Mouse (Mus musculus) intestine, embryonic 14.5 days (tissue): ENCODE measurements around the gene Lcn2. TPM values are rescaled to one million over a fixed set of nuclear protein-coding genes. Genes with fewer than 3 reads are reported as not detected.

Source experiments
- ATAC-seq: fragments of 200-750 bp; cut with Nextera tagmentation; replicated peaks from 2 replicates; pipeline ENCODE4 v1.8.0; 2017; ENCODE audit warnings: low read depth, moderate number of reproducible peaks, moderate TSS enrichment, moderate library complexity; ENCODE audit not compliant: low FRiP score, low TSS enrichment
- DNase-seq: peaks from one replicate; pipeline ENCODE4 v3.0.0-alpha.2; 2018; ENCODE audit warnings: low spot score
- H3K27ac ChIP-seq: fragments of 300-500 bp; sonication (generic); 2 replicates; pipeline ENCODE4 v1.5.1; 2014; ENCODE audit warnings: low read depth, mild to moderate bottlenecking, control low read depth
- H3K27me3 ChIP-seq: fragments of 300-500 bp; sonication (generic); replicated peaks from 2 replicates; pipeline ENCODE4 v1.6.1; 2014; ENCODE audit warnings: low read length, control low read depth; ENCODE audit not compliant: control insufficient read depth, insufficient read depth
- H3K36me3 ChIP-seq: fragments of 300-500 bp; sonication (generic); 2 replicates; pipeline ENCODE4 v1.6.1; 2014; ENCODE audit warnings: low read length, control low read depth; ENCODE audit not compliant: control insufficient read depth, insufficient read depth
- H3K4me1 ChIP-seq: fragments of 300-500 bp; sonication (generic); replicated peaks from 2 replicates; pipeline ENCODE4 v1.6.1; 2014; ENCODE audit warnings: low read length, control low read depth, mixed read lengths; ENCODE audit not compliant: control insufficient read depth, insufficient read depth
- H3K4me2 ChIP-seq: fragments of 300-500 bp; sonication (generic); 2 replicates; pipeline ENCODE4 v1.6.1; 2014; ENCODE audit warnings: low read length
- H3K4me3 ChIP-seq: fragments of 300-500 bp; sonication (generic); 2 replicates; pipeline ENCODE4 v1.5.1; 2014; ENCODE audit warnings: low read depth, low read length, control low read depth, mixed read lengths
- H3K9ac ChIP-seq: fragments of 300-500 bp; sonication (generic); 2 replicates; pipeline ENCODE4 v1.6.1; 2014; ENCODE audit warnings: mild to moderate bottlenecking, low read length
- H3K9me3 ChIP-seq: fragments of 300-500 bp; sonication (generic); 2 replicates; pipeline ENCODE4 v1.6.1; 2016; ENCODE audit warnings: low read length, control low read depth; ENCODE audit not compliant: control insufficient read depth
- WGBS: fragments of 180-500 bp; shearing (Covaris S2); extraction: QIAGEN DNeasy Blood & Tissue Kit; methylation state at CpG from one replicate; pipeline ENCODE4 v1.1.7; 2014; 5-methylcytosine and 5-hydroxymethylcytosine counted together
- polyA plus RNA-seq: library from polyadenylated mRNA; unstranded; fragments of >200 nt; fragmentation: Nextera tagmentation; extraction: Ambion mirVana; gene quantifications from 2 replicates; pipeline ENCODE4 v1.2.1, GENCODE M21; 2014

The Lcn2 gene
- polyA plus RNA-seq, 1 experiment from 2014 or later, result 0.93 TPM

DNA sequence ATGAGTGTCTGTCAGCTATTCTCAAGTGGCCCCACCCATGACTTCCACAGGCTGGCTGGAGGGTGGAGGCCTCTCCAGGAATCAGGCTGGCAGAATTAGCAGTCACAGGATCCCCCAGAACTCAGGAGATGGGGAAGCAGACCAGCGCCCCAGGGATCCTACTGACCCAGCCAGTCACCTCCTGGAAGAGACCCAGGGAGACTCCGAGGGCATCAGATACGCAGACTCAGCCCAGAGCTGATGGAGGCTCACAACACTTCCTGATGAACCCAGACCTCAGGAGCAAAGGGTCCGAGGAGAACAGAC is 46.5 kb downstream of the Lcn2 start:
- Histone ChIP-seq H3K4me1 (no peaks in the 10 kb centered on the region), H3K36me3 (peaks cover 20% of the 10 kb centered on the region), H3K4me3 (no peak overlapping the region), H3K4me2 (no peak overlapping the region), H3K27me3 (no peaks in the 10 kb centered on the region), H3K27ac (no peak overlapping the region), H3K9ac (no peak overlapping the region), H3K9me3 (no peaks in the 10 kb centered on the region)
- DNase-seq (no peak), ATAC-seq (no peak)
- WGBS, result 90% methylated on average over 4 of the region's 4 CpGs

DNA sequence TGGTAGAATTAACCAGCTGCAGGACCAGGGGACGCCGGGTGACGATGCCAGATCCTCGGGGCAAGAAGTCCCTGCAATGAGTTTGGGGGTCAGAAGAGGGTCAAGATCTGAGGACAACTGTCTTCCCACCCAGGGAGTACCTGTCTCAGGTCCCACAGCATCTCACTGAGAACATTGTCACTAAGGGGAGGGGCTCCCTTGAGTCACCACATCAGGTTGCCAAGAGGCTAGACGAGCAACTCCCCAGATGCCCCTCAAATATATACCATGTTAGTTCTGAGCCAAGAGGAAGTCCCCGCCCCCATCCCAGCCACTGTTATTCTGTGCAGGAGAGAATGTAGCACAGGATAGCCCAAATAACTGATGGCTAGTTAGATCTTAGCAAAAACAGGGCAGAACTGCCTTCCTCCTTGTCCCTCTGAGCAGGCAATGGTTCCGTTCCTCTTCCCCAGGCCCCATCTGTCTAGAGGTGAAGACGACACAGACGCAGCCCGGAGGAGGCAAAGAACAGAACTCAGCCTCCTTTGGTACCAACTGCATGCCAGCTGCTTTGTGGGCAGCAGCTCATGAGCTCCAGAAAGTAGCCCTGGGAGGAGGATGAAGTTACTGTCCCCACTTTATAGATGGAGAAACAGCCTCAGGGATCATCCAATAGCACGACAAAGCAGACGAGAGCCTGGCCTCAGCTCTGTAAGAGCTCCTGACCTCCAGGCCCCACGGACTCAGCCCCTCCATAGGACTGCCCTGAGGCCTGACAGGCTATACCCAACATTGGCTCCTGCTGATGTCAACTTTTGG is 47.0 kb downstream of the Lcn2 start:
- ATAC-seq (no peak), DNase-seq (no peak)
- H3K9me3 ChIP-seq, result no peaks in the 10 kb centered on the region
- H3K4me2 ChIP-seq, result no peak overlapping the region
- H3K4me3 ChIP-seq, result no peak overlapping the region
- H3K4me1 ChIP-seq, result no peaks in the 10 kb centered on the region
- no peak overlapping the region for H3K27ac ChIP-seq
- H3K27me3 ChIP-seq, result no peaks in the 10 kb centered on the region
- H3K36me3 ChIP-seq, result peaks cover 20% of the 10 kb centered on the region
- H3K9ac ChIP-seq, result no peak overlapping the region
- 83% methylated on average over 13 of the region's 13 CpGs for WGBS

DNA sequence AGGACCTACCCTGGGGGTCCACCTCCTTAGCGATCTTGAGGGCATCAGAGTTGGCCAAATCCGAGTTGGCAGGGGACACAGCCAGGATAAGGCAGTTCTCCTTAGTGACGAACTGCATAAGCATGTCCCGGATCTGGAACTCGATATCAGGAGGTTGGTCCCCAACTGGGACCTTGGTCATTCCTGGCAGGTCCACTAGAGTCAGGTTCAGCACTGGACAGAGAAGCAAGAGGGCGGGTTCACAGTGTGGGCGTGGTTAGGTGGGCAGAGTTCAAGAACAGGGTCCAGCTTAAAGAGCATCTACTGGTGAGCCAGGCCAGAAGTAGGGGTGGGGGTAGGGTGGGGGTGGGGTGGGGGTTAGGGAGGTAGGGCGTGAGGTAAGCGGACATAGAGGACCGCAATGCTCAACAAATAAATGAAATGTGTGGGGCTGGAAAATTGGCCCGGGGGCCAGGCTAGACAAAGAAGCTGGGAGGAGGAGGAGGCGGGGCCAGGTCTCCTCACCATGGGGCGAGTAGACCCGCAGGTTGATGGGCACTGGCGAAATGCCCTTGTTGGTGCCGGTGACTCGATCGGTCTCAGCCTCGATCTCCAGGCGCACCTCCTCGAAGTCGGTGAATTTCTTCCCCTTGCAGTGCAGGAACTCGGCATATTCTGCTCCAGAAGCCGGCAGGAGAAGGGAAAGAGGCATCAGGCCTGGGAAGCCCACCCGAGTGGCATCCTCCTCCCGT is 48.0 kb downstream of the Lcn2 start:
- Histone ChIP-seq H3K4me2 (no peak overlapping the region), H3K4me3 (no peak overlapping the region), H3K27me3 (no peaks in the 10 kb centered on the region), H3K4me1 (no peaks in the 10 kb centered on the region), H3K36me3 (peaks cover 29% of the 10 kb centered on the region), H3K9ac (no peak overlapping the region), H3K9me3 (no peaks in the 10 kb centered on the region), H3K27ac (no peak overlapping the region)
- no peak for ATAC-seq
- no peak for DNase-seq
- WGBS, result 49% methylated on average over 26 of the region's 26 CpGs

DNA sequence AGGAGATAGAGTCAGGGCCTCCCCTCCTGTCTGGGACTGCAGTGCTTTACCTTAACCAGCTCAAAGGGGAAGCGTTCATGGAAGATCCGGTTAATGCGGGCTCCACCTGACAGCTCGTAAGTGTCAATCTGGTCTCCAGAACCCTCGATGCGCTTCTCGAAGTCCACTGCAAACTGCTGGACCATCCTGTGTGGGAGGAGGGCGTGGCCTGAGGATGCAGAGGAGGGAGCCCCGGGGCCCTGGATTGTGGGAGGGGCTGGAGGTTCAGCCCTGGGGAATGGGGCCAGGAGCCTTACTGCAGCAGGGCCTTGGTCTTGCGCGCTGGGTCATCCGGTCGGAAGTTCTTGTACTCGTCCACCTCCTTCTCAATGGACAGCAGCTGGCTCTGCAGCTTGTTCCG is 52.2 kb downstream of the Lcn2 start:
- Histone ChIP-seq H3K27me3 (no peaks in the 10 kb centered on the region), H3K9ac (no peak overlapping the region), H3K4me1 (no peaks in the 10 kb centered on the region), H3K27ac (no peak overlapping the region), H3K9me3 (no peaks in the 10 kb centered on the region), H3K4me2 (no peak overlapping the region), H3K4me3 (no peak overlapping the region), H3K36me3 (peaks cover 37% of the 10 kb centered on the region)
- ATAC-seq (no peak), DNase-seq (no peak)
- WGBS, result 50% methylated on average over 15 of the region's 15 CpGs

Other genes starting within 250 kb of the Lcn2 start
- 48.4 and 52.8 TPM in 2 replicates for gene Prrc2b, start 237.2 kb downstream of the Lcn2 start, polyA plus RNA-seq
- gene Pomt1, start 151.7 kb downstream of the Lcn2 start, polyA plus RNA-seq, result 26.9 and 27.6 TPM in 2 replicates
- 61.8 and 65.8 TPM in 2 replicates for gene Uck1, start 128.1 kb downstream of the Lcn2 start, polyA plus RNA-seq
- 20.1 and 20.2 TPM in 2 replicates for gene Golga2, start 100.9 kb downstream of the Lcn2 start, polyA plus RNA-seq
- 162 and 198 TPM in 2 replicates for gene Swi5, start 100.2 kb downstream of the Lcn2 start, polyA plus RNA-seq
- 48.4 and 53.1 TPM in 2 replicates for gene Ciz1, start 35.9 kb downstream of the Lcn2 start, polyA plus RNA-seq
- gene Dnm1, start 34.9 kb downstream of the Lcn2 start, polyA plus RNA-seq, result 22.7 TPM in 2 replicates
- gene 1110008P14Rik, start 6.3 kb downstream of the Lcn2 start, polyA plus RNA-seq, result 35.7 and 36.8 TPM in 2 replicates
- gene Ptges2, start 7.6 kb upstream of the Lcn2 start, polyA plus RNA-seq, result 36.4 and 37.0 TPM in 2 replicates
- 5.8 and 6.0 TPM in 2 replicates for gene Naif1, start 62.2 kb upstream of the Lcn2 start, polyA plus RNA-seq
- gene Slc25a25, start 63.2 kb upstream of the Lcn2 start, polyA plus RNA-seq, result 17.8 and 18.2 TPM in 2 replicates
- gene Fam102a, start 147.1 kb upstream of the Lcn2 start, polyA plus RNA-seq, result 10.3 and 11.4 TPM in 2 replicates
- gene Dpm2, start 182.6 kb upstream of the Lcn2 start, polyA plus RNA-seq, result 118 and 121 TPM in 2 replicates
- gene Pip5kl1, start 186.5 kb upstream of the Lcn2 start, polyA plus RNA-seq, result 0.62 and 0.89 TPM in 2 replicates
- 0.15 and 0.35 TPM in 2 replicates for gene 9430097D07Rik, start 187.4 kb upstream of the Lcn2 start, polyA plus RNA-seq
- gene St6galnac4, start 198.8 kb upstream of the Lcn2 start, polyA plus RNA-seq, result 15.5 and 20.3 TPM in 2 replicates
- gene St6galnac6, start 211.5 kb upstream of the Lcn2 start, polyA plus RNA-seq, result 5.7 and 6.9 TPM in 2 replicates
- 22.8 and 24.6 TPM in 2 replicates for gene Ak1, start 233.5 kb upstream of the Lcn2 start, polyA plus RNA-seq